Mouse (Mus musculus): Measurements from ENCODE around the gene Opn4. TPM values are rescaled to one million over a fixed set of nuclear protein-coding genes. Genes with fewer than 3 reads are reported as not detected.

The Opn4 gene
- polyA plus RNA-seq, 1 experiment from 2014 or later: 5.0 TPM

GRCm38 (mm10) chr14:34561647-34562046 lies 38.3 kb downstream of the Opn4 start:
- 86% methylated on average over 8 of the region's 8 CpGs for WGBS
- no peak overlapping the region for H3K4me3 ChIP-seq
- ATAC-seq (replicated peaks; ENCODE audit: insufficient number of reproducible peaks, insufficient read depth, low FRiP score, low read depth): no peak
- H3K4me2 ChIP-seq: no peak overlapping the region
- H3K27ac ChIP-seq: no peak overlapping the region; the same call in 1 of the 2 replicates
- no peaks in the 10 kb centered on the region for H3K27me3 ChIP-seq
- no peaks in the 10 kb centered on the region for H3K9me3 ChIP-seq (replicated peaks)
- peaks cover 26% of the 10 kb centered on the region; the same call in 1 of the 2 replicates for H3K36me3 ChIP-seq
- peaks cover 55% of the 10 kb centered on the region for H3K4me1 ChIP-seq (replicated peaks)
- H3K9ac ChIP-seq: no peak overlapping the region; the same call in 1 of the 2 replicates

- no peak overlapping the region for H3K9ac ChIP-seq
- H3K4me2 ChIP-seq: no peak overlapping the region
- no peaks in the 10 kb centered on the region for H3K9me3 ChIP-seq (replicated peaks)
- H3K36me3 ChIP-seq: peaks cover 51% of the 10 kb centered on the region; the same call in 1 of the 2 replicates
- no peak for ATAC-seq (replicated peaks; ENCODE audit: insufficient number of reproducible peaks, insufficient read depth, low FRiP score, low read depth)
- 82% methylated on average over 9 of the region's 9 CpGs for WGBS
- no peak overlapping the region for H3K4me3 ChIP-seq
- H3K4me1 ChIP-seq (replicated peaks): peaks cover 43% of the 10 kb centered on the region
- no peak overlapping the region for H3K27ac ChIP-seq
- H3K27me3 ChIP-seq: no peaks in the 10 kb centered on the region
These were observed 41.0 kb downstream of the Opn4 start for GRCm38 (mm10) chr14:34558947-34559346.

GRCm38 (mm10) chr14:34555211-34555610 lies 44.7 kb downstream of the Opn4 start:
- ATAC-seq (replicated peaks; ENCODE audit: insufficient number of reproducible peaks, insufficient read depth, low FRiP score, low read depth): no peak; the same call in 1 of the 2 replicates
- 63% methylated on average over 13 of the region's 13 CpGs for WGBS
- H3K9me3 ChIP-seq (replicated peaks): no peaks in the 10 kb centered on the region
- H3K9ac ChIP-seq: no peak overlapping the region
- no peak overlapping the region for H3K4me2 ChIP-seq
- H3K36me3 ChIP-seq: peaks cover 53% of the 10 kb centered on the region; the same call in 1 of the 2 replicates
- no peak overlapping the region for H3K4me3 ChIP-seq
- no peaks in the 10 kb centered on the region for H3K27me3 ChIP-seq
- H3K27ac ChIP-seq: peak overlapping the region; percentile 65
- H3K4me1 ChIP-seq (replicated peaks): peaks cover 39% of the 10 kb centered on the region

GRCm38 (mm10) chr14:34554047-34554446 lies 45.9 kb downstream of the Opn4 start:
- Histone ChIP-seq H3K27me3 (no peaks in the 10 kb centered on the region), H3K36me3 (peaks cover 47% of the 10 kb centered on the region; the same call in 1 of the 2 replicates), H3K4me2 (no peak overlapping the region), H3K4me3 (no peak overlapping the region), H3K9ac (no peak overlapping the region), H3K4me1 (replicated peaks) (peaks cover 49% of the 10 kb centered on the region), H3K27ac (peak overlapping the region; percentile 44), H3K9me3 (replicated peaks) (no peaks in the 10 kb centered on the region)
- 58% methylated on average over 3 of the region's 3 CpGs for WGBS
- no peak for ATAC-seq (replicated peaks; ENCODE audit: insufficient number of reproducible peaks, insufficient read depth, low FRiP score, low read depth)

GRCm38 (mm10) chr14:34553470-34553869 lies 46.5 kb downstream of the Opn4 start:
- Histone ChIP-seq H3K9ac (no peak overlapping the region), H3K4me1 (replicated peaks) (peaks cover 54% of the 10 kb centered on the region), H3K27me3 (no peaks in the 10 kb centered on the region), H3K4me2 (no peak overlapping the region), H3K27ac (peak overlapping the region; percentile 44), H3K9me3 (replicated peaks) (no peaks in the 10 kb centered on the region), H3K36me3 (peaks cover 46% of the 10 kb centered on the region; the same call in 1 of the 2 replicates), H3K4me3 (no peak overlapping the region)
- WGBS: 63% methylated on average over 6 of the region's 6 CpGs
- ATAC-seq (replicated peaks; ENCODE audit: insufficient number of reproducible peaks, insufficient read depth, low FRiP score, low read depth): no peak

GRCm38 (mm10) chr14:34552226-34552625 lies 47.7 kb downstream of the Opn4 start:
- Histone ChIP-seq H3K9me3 (replicated peaks) (no peaks in the 10 kb centered on the region), H3K4me2 (no peak overlapping the region), H3K27me3 (no peaks in the 10 kb centered on the region), H3K27ac (no peak overlapping the region), H3K9ac (no peak overlapping the region), H3K36me3 (peaks cover 39% of the 10 kb centered on the region; the same call in 1 of the 2 replicates), H3K4me3 (no peak overlapping the region), H3K4me1 (replicated peaks) (peaks cover 65% of the 10 kb centered on the region)
- no peak for ATAC-seq (replicated peaks; ENCODE audit: insufficient number of reproducible peaks, insufficient read depth, low FRiP score, low read depth)
- 86% methylated on average over 5 of the region's 5 CpGs for WGBS

- peak overlapping the region; percentile 74 for H3K9ac ChIP-seq
- WGBS: under 1% methylated on average over 53 of the region's 55 CpGs
- no peaks in the 10 kb centered on the region for H3K9me3 ChIP-seq (replicated peaks)
- peak; percentile 77 for ATAC-seq (replicated peaks; ENCODE audit: insufficient number of reproducible peaks, insufficient read depth, low FRiP score, low read depth)
- peaks cover 15% of the 10 kb centered on the region; the same call in 1 of the 2 replicates for H3K36me3 ChIP-seq
- H3K27me3 ChIP-seq: no peaks in the 10 kb centered on the region
- peak overlapping the region; percentile 88 for H3K27ac ChIP-seq
- H3K4me2 ChIP-seq: peak overlapping the region; percentile 85
- peaks cover 80% of the 10 kb centered on the region for H3K4me1 ChIP-seq (replicated peaks)
- peak overlapping the region; percentile 61 for H3K4me3 ChIP-seq
These were observed 50.8 kb downstream of the Opn4 start for GRCm38 (mm10) chr14:34549004-34549671.

GRCm38 (mm10) chr14:34548391-34549001 lies 51.4 kb downstream of the Opn4 start:
- Histone ChIP-seq H3K9ac (peak overlapping the region; percentile 74), H3K4me3 (peak overlapping the region; percentile 61), H3K4me2 (peak overlapping the region; percentile 85), H3K9me3 (replicated peaks) (no peaks in the 10 kb centered on the region), H3K4me1 (replicated peaks) (peaks cover 80% of the 10 kb centered on the region), H3K27me3 (no peaks in the 10 kb centered on the region), H3K27ac (peak overlapping the region; percentile 88), H3K36me3 (peaks cover 9% of the 10 kb centered on the region; the same call in 1 of the 2 replicates)
- peak; percentile 7; the same call in 1 of the 2 replicates for ATAC-seq (replicated peaks; ENCODE audit: insufficient number of reproducible peaks, insufficient read depth, low FRiP score, low read depth)
- 2% methylated on average over 27 of the region's 27 CpGs for WGBS

- peak; percentile 66 for ATAC-seq (replicated peaks; ENCODE audit: insufficient number of reproducible peaks, insufficient read depth, low FRiP score, low read depth)
- H3K36me3 ChIP-seq: peaks cover 25% of the 10 kb centered on the region
- peaks cover 77% of the 10 kb centered on the region for H3K4me1 ChIP-seq (replicated peaks)
- no peak overlapping the region for H3K9ac ChIP-seq
- no peak overlapping the region; the same call in 1 of the 2 replicates for H3K4me2 ChIP-seq
- no peak overlapping the region for H3K4me3 ChIP-seq
- H3K27ac ChIP-seq: peak overlapping the region; percentile 91
- WGBS: 39% methylated on average over 2 of the region's 2 CpGs
- no peaks in the 10 kb centered on the region for H3K27me3 ChIP-seq
- no peaks in the 10 kb centered on the region for H3K9me3 ChIP-seq (replicated peaks)
These were observed 55.4 kb downstream of the Opn4 start for GRCm38 (mm10) chr14:34544545-34544944.

- no peaks in the 10 kb centered on the region for H3K9me3 ChIP-seq (replicated peaks)
- H3K27me3 ChIP-seq: no peaks in the 10 kb centered on the region
- no peak overlapping the region for H3K4me3 ChIP-seq
- H3K4me2 ChIP-seq: peak overlapping the region; percentile 15
- 0 out of 2 replicates have a peak, but pooled peaks have one; percentile 2 for ATAC-seq (replicated peaks; ENCODE audit: insufficient number of reproducible peaks, insufficient read depth, low FRiP score, low read depth)
- WGBS: 53% methylated on average over 6 of the region's 6 CpGs
- peaks cover 71% of the 10 kb centered on the region for H3K4me1 ChIP-seq (replicated peaks)
- peak overlapping the region; percentile 91 for H3K27ac ChIP-seq
- peak overlapping the region; percentile 27; the same call in 1 of the 2 replicates for H3K9ac ChIP-seq
- H3K36me3 ChIP-seq: peaks cover 30% of the 10 kb centered on the region
These were observed 55.9 kb downstream of the Opn4 start for GRCm38 (mm10) chr14:34544001-34544400.

- H3K4me3 ChIP-seq: no peak overlapping the region
- peak overlapping the region; percentile 27; the same call in 1 of the 2 replicates for H3K9ac ChIP-seq
- peak overlapping the region; percentile 91 for H3K27ac ChIP-seq
- peaks cover 67% of the 10 kb centered on the region for H3K4me1 ChIP-seq (replicated peaks)
- ATAC-seq (replicated peaks; ENCODE audit: insufficient number of reproducible peaks, insufficient read depth, low FRiP score, low read depth): peak; percentile 48; the same call in 1 of the 2 replicates
- peak overlapping the region; percentile 15 for H3K4me2 ChIP-seq
- H3K9me3 ChIP-seq (replicated peaks): no peaks in the 10 kb centered on the region
- no peaks in the 10 kb centered on the region for H3K27me3 ChIP-seq
- peaks cover 34% of the 10 kb centered on the region for H3K36me3 ChIP-seq
- 46% methylated on average over 6 of the region's 6 CpGs for WGBS
These were observed 56.3 kb downstream of the Opn4 start for GRCm38 (mm10) chr14:34543596-34543995.

Measured in heart, embryonic 15.5 days (tissue).